Mouse (Mus musculus) skeletal muscle tissue, adult 2 months (tissue): Measurements from ENCODE around the gene Rbm20.

Source experiments
- DNase-seq: peaks from one replicate; pipeline ENCODE4 v3.0.0-alpha.2; 2012; ENCODE audit warnings: low read depth, low spot score

The Rbm20 gene

DNA sequence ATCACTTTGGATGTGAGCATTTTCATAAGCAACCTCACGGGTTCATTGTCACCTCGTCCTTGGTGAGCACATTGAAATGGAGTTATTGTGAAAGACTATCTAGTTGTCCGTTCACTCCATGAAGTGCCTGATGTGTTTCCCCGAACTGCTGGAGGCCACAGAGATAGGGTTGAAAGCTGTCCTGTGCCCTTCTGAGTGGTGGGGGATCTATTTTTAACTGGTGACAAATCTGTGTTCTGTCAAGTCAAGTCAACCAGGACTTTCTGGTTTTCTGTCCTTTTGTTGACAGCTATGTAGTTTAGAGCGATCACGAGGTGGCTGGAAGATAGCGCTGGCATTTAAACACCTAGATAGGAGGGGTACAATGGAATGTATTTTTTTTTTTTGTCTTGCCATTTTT lies 39.4 kb downstream of the Rbm20 start:
- DNase-seq: no peak

DNA sequence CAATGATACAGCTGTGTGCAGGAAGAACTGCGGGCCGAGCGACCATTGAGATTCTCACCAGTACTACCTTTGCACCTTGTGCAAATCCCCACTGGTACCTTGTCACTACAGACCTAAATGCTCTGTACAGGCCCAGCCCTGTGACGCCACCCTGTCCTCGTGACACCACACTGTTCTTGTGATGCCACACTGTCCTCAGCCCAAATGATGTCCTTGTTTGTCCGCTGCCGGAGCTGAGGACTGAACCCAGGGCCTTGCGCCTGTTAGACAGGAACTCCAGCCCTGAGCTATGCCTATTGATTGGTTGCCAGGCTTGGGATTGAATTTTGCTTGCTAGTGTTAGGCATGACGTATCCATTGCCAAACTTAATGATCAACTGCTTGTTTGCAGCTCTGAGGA lies 40.3 kb downstream of the Rbm20 start:
- no peak for DNase-seq

GRCm38 (mm10) chr19:53722186-53722585 lies 45.1 kb downstream of the Rbm20 start:
- no peak for DNase-seq

DNA sequence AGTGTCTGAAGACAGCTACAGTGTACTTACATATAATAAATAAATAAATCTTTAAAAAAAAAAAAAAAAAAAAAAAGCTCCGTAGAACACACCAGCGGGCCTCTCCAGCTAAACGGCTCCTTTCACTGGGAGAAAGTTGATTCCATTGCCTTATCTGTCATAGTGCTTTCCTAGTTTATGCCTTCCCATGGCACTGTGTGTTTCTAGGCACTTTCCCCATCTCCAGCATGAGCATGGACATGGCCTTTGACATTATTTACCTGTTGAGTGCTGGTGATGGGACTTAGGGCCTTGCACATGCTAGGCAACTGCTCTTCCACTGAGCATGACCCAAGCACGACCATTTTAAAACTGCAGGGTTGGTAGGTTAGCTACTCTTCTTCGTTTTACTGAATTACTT lies 46.9 kb downstream of the Rbm20 start:
- no peak for DNase-seq

DNA sequence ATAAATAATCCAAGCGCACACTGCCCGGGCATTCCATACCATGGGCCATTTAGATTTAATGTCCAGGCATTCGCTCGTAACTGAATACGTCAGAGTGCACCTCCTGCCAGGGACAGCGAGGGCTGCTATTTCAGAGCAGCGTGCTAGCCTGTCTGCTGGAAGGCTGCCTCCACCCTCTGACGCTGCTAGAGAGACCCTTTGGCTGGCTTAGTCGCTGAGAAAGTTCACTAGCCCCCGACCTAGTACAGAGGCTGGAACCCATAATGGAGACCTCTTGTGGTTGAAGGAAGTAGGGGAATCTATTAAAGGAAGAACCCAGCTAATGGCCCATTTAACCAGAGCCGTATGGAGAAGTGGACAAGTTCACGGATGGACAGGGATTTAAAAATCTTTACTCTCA lies 49.2 kb downstream of the Rbm20 start:
- peak; percentile 84 for DNase-seq

DNA sequence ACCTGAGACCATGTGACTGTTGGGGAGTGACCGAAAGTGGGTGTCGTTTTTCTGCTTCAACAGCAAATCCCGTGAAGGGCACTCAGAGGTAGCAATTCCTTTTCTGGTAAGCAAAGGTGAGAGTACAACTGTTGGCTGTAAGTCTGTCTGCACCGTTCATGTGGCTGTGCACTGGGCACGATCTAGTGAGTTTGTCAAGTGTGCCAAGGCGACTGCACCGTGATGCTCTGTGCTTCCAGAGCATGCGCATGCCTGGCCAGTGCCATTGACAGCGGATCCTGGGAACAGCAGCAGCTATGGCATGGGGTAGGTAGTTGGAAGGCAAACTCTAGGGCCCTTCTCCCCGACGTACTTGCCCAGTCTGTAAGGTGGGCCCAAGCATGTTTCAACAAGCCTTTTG lies 49.6 kb downstream of the Rbm20 start:
- DNase-seq: peak; percentile 65

GRCm38 (mm10) chr19:53727277-53727676 lies 50.2 kb downstream of the Rbm20 start:
- DNase-seq: no peak

DNA sequence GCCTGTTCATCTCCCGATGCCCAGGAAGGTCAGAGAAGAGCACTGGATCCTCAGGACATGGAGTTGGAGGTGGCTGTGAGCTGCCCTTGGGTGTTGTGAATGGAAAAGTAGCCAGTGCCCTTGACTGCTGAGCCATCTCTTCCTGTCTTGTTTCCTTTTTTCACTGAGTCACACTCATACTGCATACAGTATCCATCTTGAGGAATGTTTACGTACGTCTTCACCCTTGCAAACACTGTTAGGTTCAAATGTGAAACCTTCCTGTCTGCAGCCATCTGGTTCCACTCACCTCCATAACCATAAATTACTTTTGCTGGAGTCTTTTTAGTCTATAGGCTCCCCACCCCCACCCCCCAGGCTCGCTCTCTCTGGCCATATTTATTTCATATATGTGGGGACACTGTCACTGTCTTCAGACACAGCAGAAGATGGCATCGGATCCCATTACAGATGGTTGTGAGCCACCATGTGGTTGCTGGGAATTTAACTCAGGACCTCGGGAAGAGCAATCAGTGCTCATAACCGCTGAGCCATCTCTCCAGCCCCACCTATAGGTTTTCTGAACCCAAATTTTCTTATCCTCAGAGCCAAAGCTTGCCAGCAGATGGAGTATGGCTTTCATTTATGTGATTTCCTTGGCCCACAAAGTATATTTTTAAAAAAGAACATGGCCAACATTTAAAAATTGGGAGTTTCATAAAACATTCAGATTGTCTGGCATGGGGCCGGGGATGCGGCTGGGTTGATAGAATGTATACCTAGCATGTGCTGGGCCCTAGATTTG lies 51.0 kb downstream of the Rbm20 start:
- DNase-seq: no peak

- peak; percentile 98 for DNase-seq
Measured at GRCm38 (mm10) chr19:53729919-53730318, 52.8 kb downstream of the Rbm20 start.

DNA sequence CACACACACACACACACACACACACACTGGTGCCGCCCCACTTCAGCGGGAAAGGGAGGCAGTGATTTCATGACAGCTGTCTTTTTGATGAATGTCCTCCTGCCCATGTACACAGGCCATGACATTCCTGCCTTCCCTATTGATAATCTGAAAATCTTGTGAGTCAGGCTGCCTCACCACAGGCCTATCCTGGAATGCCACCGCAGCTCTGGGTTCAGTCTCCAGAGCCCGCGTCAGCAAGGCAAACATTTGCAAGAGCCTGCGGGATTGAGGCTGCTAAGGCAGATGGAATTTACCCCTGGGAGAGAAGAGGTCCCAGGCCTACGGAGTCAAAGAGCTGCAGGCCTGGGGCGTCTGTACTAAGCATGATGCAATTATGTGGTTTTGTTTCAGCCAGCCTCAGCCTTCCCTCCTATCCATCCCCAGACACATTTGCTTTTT lies 54.7 kb downstream of the Rbm20 start:
- no peak for DNase-seq

- no peak for DNase-seq
Measured at GRCm38 (mm10) chr19:53734845-53735244, 57.7 kb downstream of the Rbm20 start.

GRCm38 (mm10) chr19:53738701-53739131 lies 61.6 kb downstream of the Rbm20 start:
- peak; percentile 61 for DNase-seq

GRCm38 (mm10) chr19:53739570-53740266 lies 62.6 kb downstream of the Rbm20 start:
- DNase-seq: no peak

DNA sequence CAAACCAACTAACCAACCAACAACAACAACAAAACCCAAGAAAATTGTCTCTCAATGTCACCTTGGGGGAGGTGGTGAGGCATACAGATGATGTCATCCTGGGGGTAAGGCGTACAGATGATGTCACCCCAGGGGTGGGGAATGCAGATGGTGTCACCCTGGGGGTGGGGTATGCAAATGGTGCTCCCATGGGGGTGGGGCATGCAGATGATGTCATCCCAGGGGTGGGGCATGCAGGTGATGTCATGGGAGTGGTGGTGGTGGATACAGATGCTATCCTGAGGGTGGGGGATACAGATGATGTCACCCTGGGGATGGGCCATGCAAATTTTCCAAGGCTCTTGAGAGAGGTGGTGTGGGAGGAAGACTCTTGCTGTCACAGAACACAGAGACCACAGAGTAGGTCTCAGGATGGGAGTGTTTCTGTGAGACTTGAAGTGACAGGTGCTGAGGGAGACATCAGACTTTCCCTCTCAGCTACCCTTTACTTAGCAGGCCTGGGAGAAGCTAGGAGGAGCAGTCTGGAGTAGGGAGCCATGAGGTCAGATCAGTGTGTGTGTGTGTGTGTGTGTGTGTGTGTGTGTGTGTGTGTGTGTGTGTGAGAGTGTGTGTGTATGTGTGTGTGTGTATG lies 63.8 kb downstream of the Rbm20 start:
- no peak for DNase-seq

- no peak for DNase-seq
Measured at GRCm38 (mm10) chr19:53741902-53742301, 64.8 kb downstream of the Rbm20 start.

DNA sequence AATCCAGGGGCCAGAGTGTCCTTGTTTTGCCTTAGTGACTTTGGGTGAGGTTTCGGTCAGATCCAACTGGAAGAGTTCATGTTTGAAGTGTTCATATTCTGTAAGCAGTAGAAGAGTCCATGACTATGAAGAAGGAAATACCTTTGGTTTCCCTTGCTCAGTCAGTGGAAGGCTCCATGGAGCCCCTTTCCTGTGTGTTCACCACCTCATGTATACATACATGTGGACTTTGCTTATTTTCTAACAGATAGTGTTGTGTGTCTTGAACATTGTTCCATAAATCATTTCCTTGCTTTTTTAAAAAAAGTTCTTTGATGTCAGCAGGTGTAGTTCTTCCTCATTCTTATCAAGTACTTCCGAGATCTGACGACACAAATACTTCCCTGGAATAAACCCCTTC lies 68.2 kb downstream of the Rbm20 start:
- no peak for DNase-seq

DNA sequence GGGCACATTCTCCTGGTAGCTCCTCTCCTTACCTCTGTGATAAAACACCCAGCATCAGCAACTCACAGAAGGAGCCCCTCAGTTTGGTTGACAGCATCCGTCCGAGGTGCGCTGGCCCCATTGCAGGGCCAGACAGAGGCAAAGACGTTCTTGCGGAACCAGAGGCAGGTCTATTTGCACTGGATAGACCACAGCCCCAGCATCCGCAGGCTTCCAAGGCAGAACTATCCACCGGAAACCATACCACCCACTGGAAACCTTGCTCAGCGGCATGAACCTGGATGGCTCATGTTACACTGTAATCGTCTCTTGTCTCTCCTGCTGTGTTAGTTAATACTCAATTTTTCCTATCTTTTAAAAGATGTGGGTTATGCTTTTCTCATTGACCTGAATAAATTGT lies 69.0 kb downstream of the Rbm20 start:
- no peak for DNase-seq

DNA sequence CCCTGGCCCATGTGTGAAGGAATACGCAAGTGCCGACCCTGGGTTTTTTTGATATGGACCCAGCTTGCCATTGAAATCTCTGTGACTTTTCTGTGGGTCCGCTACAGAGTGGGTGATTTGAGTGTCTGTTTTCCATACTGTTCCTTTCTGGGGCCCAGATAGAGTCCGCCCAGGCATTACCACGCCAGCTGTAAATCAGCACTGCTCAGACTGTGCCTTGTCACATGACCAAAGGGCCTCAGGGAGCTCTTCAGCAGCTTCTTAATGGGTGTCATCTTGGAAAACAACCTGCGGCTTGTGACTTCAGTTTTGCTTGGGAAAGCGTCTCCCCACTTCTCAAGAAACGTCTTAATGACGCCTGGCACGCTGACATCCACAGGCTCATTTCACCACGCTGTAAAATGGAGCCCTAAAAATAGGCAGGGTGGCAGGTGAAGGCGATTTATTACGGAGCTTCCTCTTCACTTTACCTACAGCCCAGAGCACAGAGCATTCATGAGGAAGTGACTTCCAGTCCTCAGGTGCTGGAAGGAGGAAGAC lies 71.2 kb downstream of the Rbm20 start:
- DNase-seq: peak; percentile 90

DNA sequence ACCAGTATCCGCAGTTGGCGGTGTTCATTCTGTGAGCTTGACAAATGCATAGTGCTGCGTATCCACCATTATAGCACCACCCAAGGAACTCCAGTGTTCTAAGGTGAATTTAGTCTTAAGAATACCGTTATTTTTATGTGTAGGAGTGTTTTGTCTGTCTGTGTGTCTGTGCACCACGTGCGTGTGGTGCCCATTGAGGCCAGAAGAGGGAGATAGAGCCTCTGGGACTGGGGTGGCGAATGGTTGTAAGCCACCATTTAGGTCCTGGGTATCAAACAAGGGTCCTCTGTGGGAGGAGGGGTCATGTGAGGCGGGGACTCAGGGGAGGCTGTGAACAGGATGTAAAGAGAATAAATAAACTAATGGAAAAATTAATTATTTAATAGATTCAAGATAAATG lies 72.2 kb downstream of the Rbm20 start:
- DNase-seq: no peak

DNA sequence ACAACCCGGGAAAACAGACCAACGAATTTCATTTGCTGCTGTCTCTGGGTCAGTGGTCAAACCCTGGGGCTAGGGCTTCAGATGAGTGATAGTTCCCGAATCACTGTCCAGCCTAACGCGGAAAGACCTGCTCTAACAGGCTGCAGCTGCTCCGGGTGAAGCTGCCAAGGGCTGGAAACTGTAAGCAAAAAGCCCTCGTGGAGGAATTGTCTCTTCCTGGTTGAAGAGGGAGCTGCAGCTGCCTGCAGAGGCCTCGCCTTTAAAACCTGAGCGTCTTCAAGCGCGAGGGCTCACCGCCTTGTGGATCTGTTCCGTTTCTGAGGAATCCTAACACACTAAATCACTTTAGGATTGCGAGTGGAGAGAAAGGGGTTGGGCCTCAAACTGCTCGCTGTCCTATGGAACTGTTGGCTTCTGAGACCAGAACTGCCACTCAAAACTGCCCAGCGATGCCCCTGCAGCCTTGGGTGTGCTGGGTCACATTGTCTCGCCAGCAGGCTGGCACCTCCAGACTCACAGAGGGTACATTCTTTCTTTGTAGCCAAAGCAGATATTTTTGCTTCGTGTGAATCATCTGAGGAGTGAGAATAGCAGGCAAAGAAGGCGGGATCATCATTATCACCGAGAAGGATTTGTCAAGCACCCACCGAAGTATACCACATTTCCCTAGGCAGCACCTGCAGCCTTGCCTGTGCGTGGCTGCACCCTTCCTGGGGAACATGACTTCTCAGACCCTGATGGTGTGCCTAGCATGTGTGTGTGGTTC lies 74.5 kb downstream of the Rbm20 start:
- no peak for DNase-seq

- no peak for DNase-seq
Measured at GRCm38 (mm10) chr19:53752993-53753392, 75.9 kb downstream of the Rbm20 start.

- DNase-seq: peak; percentile 95
Measured at GRCm38 (mm10) chr19:53754421-53754830, 77.3 kb downstream of the Rbm20 start.
